Mouse (Mus musculus) c-Kit-positive CD71-negative TER-119-negative erythroid progenitor cells, embryonic 14.5 days (primary cell): ENCODE measurements around the gene Wwtr1.

Source experiments
- DNase-seq: peaks from one replicate; pipeline ENCODE4 v3.0.0-alpha.2; 2013; ENCODE audit warnings: low read depth

The Wwtr1 gene

DNA sequence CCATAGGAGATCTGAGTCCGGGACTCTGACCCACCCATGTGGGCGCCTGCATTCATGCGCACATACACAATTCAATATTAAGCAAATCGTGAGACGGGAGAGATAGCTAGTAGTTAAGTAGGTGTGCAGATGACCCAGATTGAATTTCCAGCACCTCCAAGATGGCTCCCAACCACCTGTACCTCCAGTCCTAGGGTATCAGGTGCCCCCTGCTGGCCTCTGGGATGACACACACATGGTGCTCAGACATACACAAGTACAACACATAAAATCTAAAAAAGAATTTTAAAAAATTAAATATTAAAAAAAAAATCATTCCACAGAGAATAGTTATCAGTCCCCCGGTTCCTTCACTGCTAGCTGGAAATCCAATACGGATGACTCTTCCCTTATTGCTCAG, 60.7 kb downstream of the Wwtr1 start:
- DNase-seq: no peak

DNA sequence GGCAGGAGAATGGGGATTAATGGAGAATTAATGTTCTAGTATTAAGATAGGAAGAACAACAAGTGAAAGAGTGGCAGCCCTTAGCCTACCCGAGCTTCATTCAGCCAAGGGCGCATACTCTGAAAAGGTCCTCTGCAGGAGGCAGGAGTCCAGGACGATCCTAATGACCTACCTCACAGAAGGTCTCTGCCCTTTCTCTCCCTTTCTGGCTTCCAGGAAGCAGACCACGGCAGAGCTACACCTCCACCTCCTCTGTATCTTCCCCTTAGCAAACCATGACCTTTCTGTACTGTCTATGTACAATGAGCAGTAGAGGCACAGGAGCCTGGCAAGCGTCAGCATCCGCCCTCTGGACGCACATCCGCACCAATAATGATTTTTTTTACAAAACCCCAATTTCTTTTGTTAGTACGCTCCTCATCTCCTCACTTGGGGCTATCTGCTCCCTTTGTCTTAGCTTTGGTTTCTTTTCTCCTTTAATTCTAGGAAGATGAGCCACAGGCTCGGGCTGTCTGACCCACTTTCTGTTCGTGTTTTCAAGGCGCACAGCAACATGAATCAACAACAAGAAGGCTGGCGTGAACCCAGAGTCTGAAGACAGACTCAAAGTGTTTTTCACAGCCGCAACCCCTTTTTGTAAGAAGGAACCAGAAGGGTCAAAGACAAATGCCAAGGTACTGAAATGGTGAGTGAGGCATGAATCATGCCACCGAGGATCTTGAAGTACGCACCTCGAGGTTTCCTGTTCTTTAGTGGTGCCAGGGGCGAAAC, 63.7 kb downstream of the Wwtr1 start:
- no peak for DNase-seq

DNA sequence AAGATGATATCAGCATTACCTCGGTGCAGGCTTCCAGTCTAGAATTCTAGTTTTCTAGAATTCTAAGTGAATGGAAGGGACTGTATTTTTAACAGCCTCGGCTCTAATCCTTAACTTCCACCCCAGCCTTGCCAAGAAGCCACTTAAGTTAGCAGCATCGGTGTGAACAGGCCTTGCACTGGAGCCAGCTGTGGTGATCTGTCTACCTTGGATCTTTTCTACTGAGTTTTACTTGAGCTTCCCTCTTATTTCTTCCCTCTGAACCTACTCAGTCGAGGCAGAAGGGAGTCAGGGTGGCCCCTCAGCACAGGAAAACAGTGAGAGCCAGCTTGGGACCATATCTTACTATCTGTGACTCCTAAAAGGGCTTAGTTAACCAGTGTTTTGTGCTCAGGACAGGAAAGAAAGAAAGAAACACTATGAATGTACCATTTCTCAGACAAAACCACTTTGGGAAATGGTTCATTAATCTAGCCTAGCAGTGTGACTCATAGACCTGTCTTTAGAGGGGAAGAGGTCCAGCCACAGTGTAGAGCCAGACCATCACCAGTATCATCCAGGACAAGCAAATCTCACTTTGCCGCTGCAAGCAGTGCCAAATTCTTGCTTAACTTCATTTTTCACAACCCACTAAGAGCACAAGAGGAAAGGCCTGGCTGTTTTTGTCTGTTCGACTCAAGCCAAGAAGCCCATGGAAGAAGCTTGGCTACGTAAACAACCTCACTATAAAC, 65.6 kb downstream of the Wwtr1 start:
- DNase-seq: no peak

DNA sequence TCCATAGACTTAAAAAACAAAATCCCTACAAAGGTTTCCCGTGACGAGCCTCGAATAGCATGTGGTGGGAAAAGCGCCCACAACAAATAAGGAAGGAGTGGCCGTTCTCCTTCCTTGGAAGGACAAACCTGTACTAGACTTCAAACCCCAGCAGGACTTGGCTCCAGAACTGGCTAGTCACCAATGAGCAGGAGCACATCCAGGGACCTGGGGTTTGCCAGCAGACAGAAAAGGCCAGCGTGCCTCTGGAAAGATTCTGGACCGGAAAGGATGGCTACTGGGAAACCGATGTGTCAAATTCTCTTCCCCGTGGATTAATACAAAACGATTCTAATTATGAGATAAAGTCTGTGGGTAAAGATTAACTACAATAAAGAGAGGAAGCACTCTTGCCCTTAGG, 69.7 kb downstream of the Wwtr1 start:
- DNase-seq: no peak

DNA sequence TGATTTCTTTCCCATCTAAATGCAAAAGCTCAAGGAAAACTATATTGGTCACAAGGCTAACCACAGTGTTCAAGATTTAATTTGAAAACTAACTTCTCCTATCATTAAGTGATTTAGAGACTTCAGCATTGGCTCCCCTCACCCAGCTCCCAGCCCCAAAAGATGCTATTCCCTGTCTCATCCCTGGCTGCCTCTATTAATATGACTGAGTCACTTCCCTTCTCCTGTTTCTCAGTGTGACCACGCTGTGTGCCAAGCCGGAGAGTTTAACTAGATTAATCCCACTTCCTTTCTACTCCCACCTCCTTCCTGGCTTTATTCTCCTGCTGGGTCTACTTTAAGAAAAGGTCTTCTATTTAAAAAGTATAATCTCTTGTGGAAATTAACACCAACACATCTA, 71.0 kb downstream of the Wwtr1 start:
- DNase-seq: no peak

DNA sequence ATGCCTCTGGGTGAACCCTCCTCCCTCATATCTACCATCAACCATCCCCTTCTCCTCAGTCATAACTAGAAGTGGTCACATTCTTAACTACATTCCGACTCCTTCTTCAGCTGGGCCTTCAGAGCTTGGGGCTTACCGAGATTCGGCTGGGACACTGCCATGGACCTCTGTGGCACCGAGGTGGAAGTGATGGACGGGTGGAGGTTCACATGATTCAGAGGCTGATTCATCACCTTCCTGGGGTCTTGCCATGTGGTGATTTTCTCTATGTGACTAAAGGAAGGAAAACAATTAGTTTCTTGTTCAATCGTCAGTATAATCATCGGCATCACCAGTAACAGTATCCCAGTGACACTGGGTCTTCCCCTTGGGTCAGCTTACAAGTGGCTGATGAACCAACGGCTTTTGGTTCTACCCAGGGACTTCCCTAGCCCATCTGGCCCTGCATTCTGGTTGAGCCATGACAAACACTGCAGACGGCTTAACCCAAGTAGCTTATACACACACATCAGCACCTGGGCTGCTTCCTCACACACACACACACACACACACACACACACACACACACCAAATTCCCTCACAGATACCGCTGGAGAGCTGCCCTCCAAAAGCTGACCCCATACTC, 74.0 kb downstream of the Wwtr1 start:
- DNase-seq: no peak

DNA sequence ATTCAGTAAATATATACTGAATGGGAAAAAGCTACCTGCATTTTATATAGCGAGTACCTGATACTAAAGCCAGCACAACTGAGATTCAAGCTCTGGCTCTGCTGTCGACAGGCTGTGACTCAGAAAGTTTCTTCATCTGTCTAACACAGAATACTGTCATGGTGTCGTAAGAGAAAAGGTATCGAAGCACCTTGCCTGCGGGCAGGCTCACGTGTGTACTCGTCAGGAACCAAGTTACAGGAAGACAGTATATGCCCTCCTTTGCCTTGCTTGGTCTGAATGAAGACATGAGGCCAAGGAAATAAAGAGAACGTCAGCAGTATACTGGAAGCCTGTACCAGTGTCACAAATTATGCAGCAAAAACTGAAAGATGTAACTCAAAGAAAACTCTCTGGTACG, 74.9 kb downstream of the Wwtr1 start:
- DNase-seq: no peak

DNA sequence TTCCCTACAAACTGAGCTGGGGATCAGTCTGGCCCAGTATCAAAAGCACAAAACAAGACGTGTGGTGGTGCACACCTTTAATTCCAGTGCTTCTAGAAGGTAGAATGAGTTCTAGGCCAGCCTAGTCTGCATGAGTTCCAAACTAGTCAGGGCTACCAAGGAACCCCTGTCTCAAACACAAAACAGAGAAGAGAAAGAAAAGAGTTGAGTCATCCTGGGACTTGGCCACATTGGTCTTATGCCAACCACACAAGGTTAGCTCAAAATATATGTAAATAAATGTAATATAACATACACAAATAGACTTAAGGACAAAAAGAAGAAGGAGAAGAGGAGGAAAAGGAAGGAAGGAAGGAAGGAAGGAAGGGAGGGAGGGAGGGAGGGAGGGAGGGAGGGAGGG, 77.9 kb downstream of the Wwtr1 start:
- no peak for DNase-seq

DNA sequence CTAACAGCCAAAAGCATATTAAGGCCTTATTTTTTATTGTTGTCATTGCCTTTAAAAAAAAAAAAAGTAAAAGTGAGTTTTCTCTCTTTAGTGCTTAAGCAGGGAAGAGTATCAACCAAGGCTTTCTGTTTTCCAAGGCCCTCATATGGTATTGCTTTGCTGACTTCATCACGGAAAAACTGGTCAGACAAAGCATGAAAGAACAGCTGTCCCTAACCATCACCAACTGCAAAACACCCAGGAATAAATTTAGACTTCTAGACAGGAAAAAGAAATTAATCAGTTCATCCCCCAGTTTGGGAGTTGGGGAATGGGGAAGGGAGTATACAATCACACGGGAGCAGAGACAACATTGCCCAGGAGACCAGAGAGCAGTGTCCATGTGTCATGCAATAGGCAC, 79.3 kb downstream of the Wwtr1 start:
- DNase-seq: no peak

DNA sequence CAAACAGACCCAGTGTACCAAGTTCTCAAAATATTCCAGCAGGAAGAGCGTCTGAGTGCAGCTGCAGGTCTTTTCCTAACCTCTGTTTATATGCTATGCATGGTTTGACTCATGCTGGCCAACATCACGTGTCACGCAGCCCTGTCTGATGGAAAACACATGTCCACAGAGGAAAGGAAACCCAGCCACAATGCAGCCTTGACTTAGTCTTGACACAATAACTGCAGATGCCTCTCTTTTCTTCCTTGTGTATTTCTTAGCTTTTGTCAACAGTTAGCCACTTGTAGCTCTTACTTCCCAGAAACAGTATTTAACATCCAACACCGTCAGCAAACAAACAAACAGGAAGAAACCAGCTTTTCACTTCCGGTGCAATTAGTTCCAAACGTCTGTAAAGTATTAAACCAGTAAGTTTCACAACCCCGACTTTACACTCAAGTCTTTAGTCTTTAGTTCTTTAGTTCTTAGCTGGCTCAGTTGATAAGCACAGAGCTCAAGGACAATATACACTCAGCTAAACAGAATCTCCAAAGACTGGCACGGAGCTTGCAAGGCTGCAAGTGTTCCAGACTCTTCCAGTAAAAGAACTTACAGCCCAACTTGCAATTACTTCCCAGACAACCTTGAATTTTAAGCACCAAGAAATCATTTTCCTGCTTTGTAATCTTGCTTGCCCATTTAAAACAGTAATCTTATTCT, 88.1 kb downstream of the Wwtr1 start:
- no peak for DNase-seq

DNA sequence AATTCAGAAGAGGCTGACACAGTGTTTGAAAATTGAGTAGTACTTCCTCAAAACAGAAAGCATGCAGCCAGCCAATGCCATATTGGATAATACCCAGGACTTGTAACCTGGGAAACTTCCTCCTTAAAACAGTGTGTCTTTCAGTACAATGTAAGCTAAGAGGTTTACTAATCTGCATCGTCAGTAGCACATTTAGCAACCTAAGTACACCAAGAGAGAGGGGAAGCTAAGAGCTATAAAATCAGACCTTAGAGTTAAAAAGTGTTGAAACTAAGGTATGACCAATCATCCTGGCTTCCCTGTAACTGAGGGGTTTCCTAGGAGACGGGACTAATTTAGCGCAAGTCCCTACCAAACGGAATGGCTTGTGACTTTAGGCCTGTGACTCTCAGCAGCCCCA, 89.6 kb downstream of the Wwtr1 start:
- DNase-seq: no peak

DNA sequence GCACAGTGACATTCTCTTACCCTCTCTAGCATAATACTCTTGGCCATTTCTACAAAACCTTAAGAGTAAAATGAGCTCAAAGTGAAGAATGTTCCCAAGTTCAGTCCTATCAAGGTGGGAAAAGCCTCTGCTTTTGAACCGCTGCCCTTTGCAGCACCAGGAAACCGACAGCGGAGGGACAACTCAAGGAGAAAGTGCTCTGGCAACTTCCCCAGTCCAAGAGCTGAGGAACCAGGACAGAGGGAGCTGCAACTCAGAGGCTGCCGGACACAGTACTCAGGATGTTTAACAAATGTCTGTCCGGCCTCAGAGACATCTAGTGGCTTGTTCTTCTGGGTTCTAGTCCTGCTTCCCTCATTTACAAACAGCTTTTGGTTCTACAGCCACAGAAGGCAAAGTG, 93.7 kb downstream of the Wwtr1 start:
- no peak for DNase-seq

DNA sequence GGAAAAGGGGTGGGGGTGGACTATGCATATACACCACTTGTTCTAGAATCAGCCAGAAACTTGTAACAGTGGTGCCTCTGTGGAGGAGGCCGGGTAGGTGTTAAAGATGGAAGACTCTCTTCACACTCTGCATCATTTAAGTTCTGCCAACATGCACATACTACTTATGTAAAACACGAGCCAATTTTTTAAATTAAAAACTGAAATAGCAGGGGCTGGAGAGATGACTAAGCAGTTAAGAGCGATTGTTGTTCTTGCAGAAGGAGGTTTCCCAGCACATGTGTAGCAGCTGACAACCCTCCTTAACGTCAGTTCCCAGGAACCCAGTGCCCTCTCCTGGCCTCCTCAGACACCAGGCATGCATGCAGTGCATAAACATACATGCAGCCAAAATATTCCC, 95.1 kb downstream of the Wwtr1 start:
- DNase-seq: no peak

DNA sequence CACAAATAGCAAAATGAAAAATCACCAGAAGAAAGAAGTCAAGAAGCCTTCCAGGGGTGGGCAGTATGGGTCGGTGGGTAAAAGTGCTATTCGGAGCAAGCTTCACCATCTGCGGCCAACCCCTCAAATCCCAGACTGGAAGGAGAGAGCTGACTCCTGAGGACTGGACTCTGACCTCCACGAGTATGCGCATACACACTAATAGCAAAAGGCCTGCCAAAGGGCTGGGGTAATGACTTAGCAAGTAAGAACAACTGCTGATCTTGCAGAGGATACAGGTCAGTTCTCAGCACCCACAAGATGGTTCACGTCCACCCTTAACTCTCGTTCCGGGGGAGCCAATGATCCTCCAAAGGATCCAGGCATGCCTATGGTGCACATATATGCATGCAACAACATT, 101.3 kb downstream of the Wwtr1 start:
- no peak for DNase-seq

DNA sequence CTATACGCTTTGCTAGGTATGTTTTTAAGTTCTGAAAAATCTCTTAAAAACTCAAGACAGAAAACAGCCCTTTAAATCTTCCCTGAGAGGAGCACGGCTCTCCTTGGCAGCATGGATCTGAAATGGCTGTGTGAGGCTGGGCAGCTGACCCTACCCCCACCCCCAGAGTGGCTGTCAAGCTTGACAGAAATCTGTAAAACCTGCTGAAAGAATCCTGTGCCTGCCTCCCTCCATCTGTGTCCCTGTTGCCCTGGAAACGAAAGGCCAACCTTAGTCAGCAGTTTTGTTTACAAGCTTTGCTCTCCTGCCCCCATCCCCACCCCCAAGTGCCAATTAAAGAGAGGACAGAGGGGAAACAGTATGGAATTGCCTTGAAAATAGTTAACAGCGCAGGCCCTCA, 103.3 kb downstream of the Wwtr1 start:
- no peak for DNase-seq

DNA sequence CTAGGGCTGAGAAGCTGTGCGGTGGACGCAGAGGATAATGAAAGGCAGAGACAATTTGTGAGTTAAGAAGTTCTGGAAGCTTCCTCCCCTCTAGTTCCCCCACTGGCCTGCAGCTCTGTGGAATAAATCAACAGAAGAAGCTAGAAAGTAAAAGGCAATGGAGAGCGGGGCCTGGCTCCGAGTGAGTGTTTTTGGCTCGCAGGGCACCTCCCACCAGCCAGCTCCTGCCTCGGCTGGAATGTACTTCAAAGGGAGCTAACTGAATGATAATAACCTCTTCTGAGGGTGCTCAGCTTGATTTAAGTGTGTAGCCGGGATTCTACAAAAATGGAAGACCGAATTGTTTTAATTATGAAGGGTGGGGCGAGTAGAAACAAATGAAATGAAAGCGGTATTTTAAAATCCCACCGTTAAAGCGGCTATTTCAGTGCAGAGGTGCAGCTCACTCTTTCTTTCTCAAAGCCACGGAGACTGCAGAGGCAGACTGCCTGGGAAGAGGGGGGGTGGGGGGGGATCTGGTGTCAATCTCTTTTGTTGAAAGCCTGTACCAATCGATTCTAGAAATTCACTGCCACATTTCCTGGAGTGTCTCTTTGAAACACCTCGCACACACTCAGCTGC, 104.6 kb downstream of the Wwtr1 start:
- DNase-seq: no peak

DNA sequence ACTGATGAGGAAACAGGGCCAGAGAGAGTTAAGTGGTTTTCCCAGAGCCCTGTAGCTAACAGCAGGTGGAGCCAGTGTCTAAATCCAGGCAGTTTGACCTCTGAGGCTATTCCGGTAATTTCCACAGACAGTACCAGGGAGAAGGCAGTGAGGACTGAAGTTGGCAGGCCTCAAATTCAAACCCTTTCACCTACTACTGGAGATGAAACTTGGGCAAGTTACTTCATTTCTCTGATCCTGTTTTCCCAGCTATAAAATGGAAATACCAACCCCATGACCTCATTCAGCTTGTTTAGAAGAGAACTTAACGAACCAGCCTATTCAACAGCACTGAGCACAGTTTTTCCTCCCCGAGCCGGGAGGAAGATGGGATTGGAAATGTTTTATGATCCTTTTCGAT, 105.4 kb downstream of the Wwtr1 start:
- no peak for DNase-seq

DNA sequence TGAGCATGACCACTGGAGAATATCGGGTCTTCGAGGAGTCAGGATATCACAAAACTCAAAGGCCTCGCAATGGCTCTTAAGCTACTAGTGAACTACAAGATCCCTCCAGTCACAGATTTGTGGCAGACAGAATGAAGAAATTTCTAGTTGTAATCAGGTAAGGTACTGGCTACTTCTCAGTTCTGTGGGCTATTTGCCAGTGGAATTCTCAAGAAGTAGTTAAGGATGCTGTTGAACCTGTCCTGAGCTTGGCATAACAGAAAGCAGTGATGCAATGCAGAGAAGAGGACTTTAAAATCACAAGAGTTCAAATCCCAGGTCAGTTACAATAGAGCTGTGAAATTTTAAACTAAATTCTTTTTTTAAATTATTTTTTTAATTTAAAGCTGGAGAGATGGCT, 106.4 kb downstream of the Wwtr1 start:
- DNase-seq: no peak

DNA sequence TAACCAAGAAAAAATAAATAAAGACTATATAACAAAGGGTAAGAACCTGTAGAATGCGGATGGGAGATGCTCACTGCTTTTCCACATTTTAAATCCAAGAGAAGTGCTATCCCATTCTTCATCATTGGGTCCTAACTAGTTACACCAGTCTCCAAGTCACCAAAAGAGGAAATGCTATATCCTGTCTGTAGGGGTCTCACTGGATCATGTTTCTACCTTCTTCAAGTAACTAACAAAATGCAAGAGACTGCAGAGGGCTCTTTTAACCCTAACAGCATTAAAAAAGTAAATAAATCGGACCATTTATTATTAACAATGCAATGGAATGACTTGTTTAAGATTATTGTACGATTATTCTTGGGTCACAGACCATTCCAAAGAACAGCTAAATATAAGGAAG, 109.4 kb downstream of the Wwtr1 start:
- no peak for DNase-seq

DNA sequence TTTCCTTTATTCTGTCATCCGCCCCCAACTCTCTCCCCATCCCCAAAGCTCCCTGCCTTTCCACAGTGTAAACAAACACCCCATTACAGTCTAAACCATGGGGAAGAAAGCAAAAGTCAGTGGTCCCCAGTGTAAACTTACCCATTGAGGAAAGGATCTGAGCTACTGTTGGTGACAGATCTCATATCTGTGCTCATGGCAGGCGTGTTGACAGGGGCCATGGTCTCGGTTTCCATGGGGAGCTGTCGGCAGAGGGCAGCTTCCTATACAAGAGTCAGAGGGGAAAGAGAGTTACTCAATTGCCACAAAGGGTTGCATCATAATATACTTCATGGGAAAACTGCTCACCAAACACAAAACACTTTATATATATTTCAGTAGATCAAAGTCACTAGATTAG, 112.4 kb downstream of the Wwtr1 start:
- DNase-seq: no peak

DNA sequence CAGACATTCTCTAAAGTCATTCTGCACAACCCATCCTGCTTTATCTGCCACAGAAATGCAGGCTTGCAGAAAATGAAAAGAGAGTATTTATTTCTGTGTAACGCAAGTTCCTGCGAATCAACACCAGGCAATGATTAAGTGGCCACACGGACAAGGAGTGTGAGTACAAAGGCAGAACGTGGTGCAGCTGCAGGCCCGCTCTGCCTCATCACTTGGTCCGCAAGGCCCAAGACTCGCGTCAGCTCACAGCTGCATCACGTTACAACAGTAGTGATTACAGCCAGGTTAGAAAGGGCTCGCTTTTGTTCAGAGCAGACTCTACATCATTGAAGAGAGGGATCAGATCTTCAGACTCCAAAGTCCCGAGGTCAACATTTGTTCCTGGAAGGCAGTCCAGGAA, 117.1 kb downstream of the Wwtr1 start:
- DNase-seq: no peak

DNA sequence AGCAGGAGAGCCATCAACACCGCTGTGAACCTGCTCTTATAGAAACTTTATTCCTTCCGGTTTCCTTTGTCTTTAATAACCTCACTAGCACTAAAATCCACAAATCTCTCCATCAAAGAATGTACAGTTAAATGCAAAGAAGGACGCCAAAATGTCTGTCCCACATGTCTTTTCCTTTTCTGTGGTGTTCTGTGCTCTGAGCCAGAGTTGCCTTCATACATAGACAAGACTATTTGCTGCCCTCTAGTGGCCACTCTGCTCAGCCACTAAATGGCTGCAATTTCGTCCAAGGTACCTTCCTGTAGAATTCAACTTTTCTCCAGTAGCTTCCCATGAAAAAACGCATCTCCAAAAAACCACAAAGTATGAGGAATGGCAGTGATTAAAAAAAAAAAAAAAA, 127.3 kb downstream of the Wwtr1 start:
- peak; percentile 34 for DNase-seq
